ENCODE assay signal across 19 mouse cellular contexts in genomic region chr4:137115062-137115461, GRCm38 (mm10).
"Had no signal": no experiment of that assay in that cellular context is flagged by ENCODE, and none has a peak within 500 bp of the region (broad histone marks: within the 10 kb centered on the region; RNA-seq: fewer than 3 reads in every experiment).

No protein-coding gene starts in this region.

- DNase-seq: kidney, adult 18-20 months; kidney, adult 9 months; kidney, postnatal 14 days; kidney, postnatal 4 days; left cerebral cortex, postnatal 4 days; liver, postnatal 0 days; lung, embryonic 14.5 days; thymus, adult 2 months; thymus, postnatal 14 days had no signal

- H3K36me3 ChIP-seq: limb, embryonic 13.5 days; midbrain, embryonic 10.5 days; midbrain, embryonic 13.5 days had no signal

- ATAC-seq: liver, postnatal 0 days; lung, postnatal 0 days; midbrain, embryonic 13.5 days; midbrain, embryonic 16.5 days had no signal

- H3K4me3 ChIP-seq: limb, embryonic 13.5 days; midbrain, embryonic 10.5 days; midbrain, embryonic 13.5 days; myocyte had no signal

- H3K27ac ChIP-seq: liver, embryonic 14.5 days; macrophage; midbrain, embryonic 10.5 days; midbrain, embryonic 13.5 days; stomach, postnatal 0 days had no signal

- H3K9ac ChIP-seq: limb, embryonic 13.5 days; liver, embryonic 14.5 days; liver, postnatal 0 days; lung, embryonic 14.5 days; midbrain, embryonic 13.5 days had no signal

- H3K9me3 ChIP-seq: limb, embryonic 13.5 days; midbrain, embryonic 10.5 days; midbrain, embryonic 13.5 days had no signal

- H3K4me2 ChIP-seq: limb, embryonic 13.5 days; liver, embryonic 11.5 days; lung, embryonic 14.5 days; midbrain, embryonic 13.5 days had no signal
